Comparison of ENCODE assay signal across 16 mouse cellular contexts in genomic region chr17:71134441-71134955, GRCm38 (mm10). TPM values are rescaled to one million over a fixed set of nuclear protein-coding genes. Genes with fewer than 3 reads are reported as not detected.
A peak's percentile ranks its signal among the peaks of the same experiment; 100 is the strongest.
DNase-seq lines count a peak whose midpoint lies in the region; ATAC-seq and TF ChIP-seq lines count a peak whose summit lies in the region.
"Had no signal": no experiment of that assay in that cellular context is flagged by ENCODE, and none has a peak within 500 bp of the region (broad histone marks: within the 10 kb centered on the region; RNA-seq: fewer than 3 reads in every experiment).

No protein-coding gene starts in this region.

- H3K27ac ChIP-seq in kidney, embryonic 15.5 days = peak overlapping the region; percentile 33; the same call in 1 of the 2 replicates
- H3K27ac ChIP-seq in midbrain, embryonic 10.5 days (replicated peaks) = no peak overlapping the region
- H3K27ac ChIP-seq in midbrain, embryonic 13.5 days = no peak overlapping the region
- no peak overlapping the region for H3K27ac ChIP-seq in stomach, postnatal 0 days (replicated peaks)
- H3K27ac ChIP-seq: forebrain, embryonic 15.5 days; liver, embryonic 14.5 days; neural tube, embryonic 12.5 days had no signal

- no peak overlapping the region for H3K9ac ChIP-seq in kidney, embryonic 15.5 days
- no peak overlapping the region for H3K9ac ChIP-seq in midbrain, embryonic 13.5 days (replicated peaks)
- no peak overlapping the region for H3K9ac ChIP-seq in stomach, postnatal 0 days (ENCODE audit: low read length)
- H3K9ac ChIP-seq: forebrain, embryonic 15.5 days; liver, embryonic 14.5 days; neural tube, embryonic 12.5 days had no signal

- no peaks in the 10 kb centered on the region for H3K27me3 ChIP-seq in kidney, embryonic 15.5 days
- no peaks in the 10 kb centered on the region for H3K27me3 ChIP-seq in midbrain, embryonic 10.5 days (ENCODE audit: low read depth, poor library complexity, severe bottlenecking)
- no peaks in the 10 kb centered on the region for H3K27me3 ChIP-seq in midbrain, embryonic 13.5 days
- H3K27me3 ChIP-seq in stomach, postnatal 0 days (ENCODE audit: control insufficient read depth, insufficient read depth, low read length) = no peaks in the 10 kb centered on the region
- H3K27me3 ChIP-seq: forebrain, embryonic 15.5 days; neural tube, embryonic 12.5 days had no signal

- H3K9me3 ChIP-seq in kidney, embryonic 15.5 days (replicated peaks) = no peaks in the 10 kb centered on the region
- H3K9me3 ChIP-seq in midbrain, embryonic 10.5 days (replicated peaks) = no peaks in the 10 kb centered on the region
- no peaks in the 10 kb centered on the region for H3K9me3 ChIP-seq in midbrain, embryonic 13.5 days
- no peaks in the 10 kb centered on the region for H3K9me3 ChIP-seq in stomach, postnatal 0 days (ENCODE audit: control insufficient read depth, low read length)
- H3K9me3 ChIP-seq: forebrain, embryonic 15.5 days; neural tube, embryonic 12.5 days had no signal

- no peak for TF ChIP-seq EP300 in stomach, postnatal 0 days (optimal IDR thresholded peaks at IDR 0.05)

- no peak overlapping the region for H3K4me2 ChIP-seq in kidney, embryonic 15.5 days
- H3K4me2 ChIP-seq in midbrain, embryonic 13.5 days (replicated peaks) = no peak overlapping the region
- H3K4me2 ChIP-seq in stomach, postnatal 0 days (replicated peaks; ENCODE audit: low read depth) = no peak overlapping the region
- H3K4me2 ChIP-seq: forebrain, embryonic 15.5 days; neural tube, embryonic 12.5 days had no signal

- TF ChIP-seq CTCF in stomach, postnatal 0 days (IDR thresholded peaks at IDR 0.05; ENCODE audit: low read depth) = no peak

- no peak overlapping the region for H3K4me3 ChIP-seq in kidney, embryonic 15.5 days (replicated peaks)
- H3K4me3 ChIP-seq in midbrain, embryonic 10.5 days = no peak overlapping the region
- H3K4me3 ChIP-seq in midbrain, embryonic 13.5 days (replicated peaks) = no peak overlapping the region
- no peak overlapping the region for H3K4me3 ChIP-seq in stomach, postnatal 0 days (ENCODE audit: low read depth, low read length)
- H3K4me3 ChIP-seq: forebrain, embryonic 15.5 days; neural tube, embryonic 12.5 days had no signal

- H3K4me1 ChIP-seq in kidney, embryonic 15.5 days = peaks cover 40% of the 10 kb centered on the region
- H3K4me1 ChIP-seq in midbrain, embryonic 10.5 days = no peaks in the 10 kb centered on the region
- H3K4me1 ChIP-seq in midbrain, embryonic 13.5 days (replicated peaks) = peaks cover 9% of the 10 kb centered on the region
- H3K4me1 ChIP-seq in stomach, postnatal 0 days (replicated peaks; ENCODE audit: control insufficient read depth, insufficient read depth) = no peaks in the 10 kb centered on the region; the same call in 1 of the 2 replicates
- H3K4me1 ChIP-seq: forebrain, embryonic 15.5 days had no signal

- ATAC-seq in kidney, embryonic 15.5 days (replicated peaks; ENCODE audit: low FRiP score) = no peak
- no peak for ATAC-seq in midbrain, embryonic 13.5 days
- ATAC-seq in stomach, postnatal 0 days (ENCODE audit: low FRiP score, low TSS enrichment) = no peak
- ATAC-seq: activated CD4-positive, CD25-positive, alpha-beta regulatory T cell, adult 4 months; forebrain, embryonic 15.5 days; midbrain, embryonic 16.5 days had no signal

- 84% methylated on average over 3 of the region's 3 CpGs for WGBS in kidney, embryonic 15.5 days
- 89% methylated on average over 3 of the region's 3 CpGs for WGBS in midbrain, embryonic 10.5 days
- 93% methylated on average over 3 of the region's 3 CpGs for WGBS in midbrain, embryonic 13.5 days
- 84% methylated on average over 3 of the region's 3 CpGs for WGBS in stomach, postnatal 0 days

- peak; percentile 13 to 30 for DNase-seq in cerebellum, postnatal 25 days
- DNase-seq in cerebellum, adult 11-12 months = no peak
- DNase-seq in kidney, adult 9 months = no peak
- DNase-seq in midbrain, embryonic 10.5 days (ENCODE audit: low spot score) = peak; percentile 8
- no peak for DNase-seq in stomach, postnatal 0 days (ENCODE audit: low spot score)
- DNase-seq: cerebellum, adult 2 months; heart, postnatal 10 days; right cerebral cortex, postnatal 4 days; thymus, postnatal 25 days had no signal

- H3K36me3 ChIP-seq in kidney, embryonic 15.5 days = no peaks in the 10 kb centered on the region
- no peaks in the 10 kb centered on the region for H3K36me3 ChIP-seq in midbrain, embryonic 10.5 days
- H3K36me3 ChIP-seq in midbrain, embryonic 13.5 days = no peaks in the 10 kb centered on the region
- no peaks in the 10 kb centered on the region for H3K36me3 ChIP-seq in stomach, postnatal 0 days (ENCODE audit: control insufficient read depth, insufficient read depth, low read length)
- H3K36me3 ChIP-seq: forebrain, embryonic 15.5 days; neural tube, embryonic 12.5 days had no signal

RNA-seq across cellular contexts. Expression of gene Lpin2, which starts 47.9 kb away (rescaled TPM):
- polyA plus RNA-seq in kidney, embryonic 15.5 days (2015; fragmentation: Nextera tagmentation; extraction: Ambion mirVana) = 70.7 and 75.3 TPM in 2 replicates
- 34.5 and 37.3 TPM in 2 replicates for polyA plus RNA-seq in midbrain, embryonic 10.5 days (2016; fragmentation: Nextera tagmentation; extraction: Ambion mirVana)
- 35.3 and 35.5 TPM in 2 replicates for polyA plus RNA-seq in midbrain, embryonic 13.5 days (2015; fragmentation: Nextera tagmentation; extraction: Ambion mirVana)
- polyA plus RNA-seq in stomach, postnatal 0 days (2015; fragmentation: Nextera tagmentation; extraction: Ambion mirVana) = 21.3 and 22.6 TPM in 2 replicates

Comparison
In these comparisons a context has a peak if more than half of its experiments do, and no peak if none do; other contexts are left out.
1. DNase-seq: peak in cerebellum, postnatal 25 days (2 of 2) and midbrain, embryonic 10.5 days (single experiment); none in cerebellum, adult 11-12 months (single experiment), kidney, adult 9 months (single experiment) and stomach, postnatal 0 days (single experiment).